Mouse (Mus musculus): ENCODE data around the gene Pfn4. TPM values are rescaled to one million over a fixed set of nuclear protein-coding genes. Genes with fewer than 3 reads are reported as not detected.
"Not testable (repeated sequence)": the region's sequence is repeated elsewhere in the genome, so short reads cannot be mapped to it uniquely, and the experiment has no call there.

Gene Pfn4
- polyA plus RNA-seq, 3 experiments from 2014 or later = not detected

- not testable (repeated sequence) for ATAC-seq
Observed at GRCm38 (mm10) chr12:4788128-4788527, 19.3 kb downstream of the Pfn4 start.

GRCm38 (mm10) chr12:4793718-4794117, 24.9 kb downstream of the Pfn4 start:
- no peak for ATAC-seq

- ATAC-seq = not testable (repeated sequence)
Observed at GRCm38 (mm10) chr12:4797471-4797870, 28.6 kb downstream of the Pfn4 start.

GRCm38 (mm10) chr12:4811036-4811435, 42.2 kb downstream of the Pfn4 start:
- ATAC-seq = no peak

- ATAC-seq = no peak
Observed at GRCm38 (mm10) chr12:4811705-4812104, 42.9 kb downstream of the Pfn4 start.

GRCm38 (mm10) chr12:4813636-4814035, 44.8 kb downstream of the Pfn4 start:
- ATAC-seq = no peak

GRCm38 (mm10) chr12:4816680-4817360, 48.0 kb downstream of the Pfn4 start:
- peak; percentile 26 for ATAC-seq

GRCm38 (mm10) chr12:4817361-4818101, 48.7 kb downstream of the Pfn4 start, which contains the start of gene Sf3b6:
Sf3b6 (plus strand) TSS chr12:4817544.
- ATAC-seq = peak; percentile 99

GRCm38 (mm10) chr12:4827256-4827655, 58.4 kb downstream of the Pfn4 start:
- ATAC-seq = no peak

Other genes starting within 250 kb of the Pfn4 start
- gene Itsn2, start 176.4 kb upstream of the Pfn4 start, polyA plus RNA-seq (2017; shearing (Covaris generic)) = 10 to 100 TPM; 49.8 to 65.3 (median 61.3) TPM
- gene Gm3625, start 176.1 kb upstream of the Pfn4 start, polyA plus RNA-seq (2017; shearing (Covaris generic)) = not detected
- under 1 TPM in 2 of 3 experiments, not detected in 1; 0.15 to 0.31 TPM for gene Fam228a, start 30.6 kb upstream of the Pfn4 start, polyA plus RNA-seq (2017; shearing (Covaris generic))
- under 1 TPM in 1 of 3 experiments, not detected in 2; 0.22 TPM for gene Fam228b, start 245 bp downstream of the Pfn4 start, polyA plus RNA-seq (2017; shearing (Covaris generic))
- gene Sf3b6, start 48.5 kb downstream of the Pfn4 start, polyA plus RNA-seq (2017; shearing (Covaris generic)) = 100 to 1,000 TPM; 215 to 404 (median 344) TPM
- 1 to 10 TPM in 1 of 3 experiments, under 1 TPM in 1, not detected in 1; 0.65 to 1.1 TPM for gene Fkbp1b, start 72.6 kb downstream of the Pfn4 start, polyA plus RNA-seq (2017; shearing (Covaris generic))
- 10 to 100 TPM in 2 of 3 experiments, 1 to 10 TPM in 1; 9.4 to 13.1 (median 12.3) TPM for gene Wdcp, start 74.3 kb downstream of the Pfn4 start, polyA plus RNA-seq (2017; shearing (Covaris generic))
- under 1 TPM; 0.39 to 0.69 (median 0.68) TPM for gene Mfsd2b, start 105.3 kb downstream of the Pfn4 start, polyA plus RNA-seq (2017; shearing (Covaris generic))
- 10 to 100 TPM; 13.3 to 17.3 (median 14.9) TPM for gene Ubxn2a, start 138.7 kb downstream of the Pfn4 start, polyA plus RNA-seq (2017; shearing (Covaris generic))
- gene Atad2b, start 148.3 kb downstream of the Pfn4 start, polyA plus RNA-seq (2017; shearing (Covaris generic)) = 10 to 100 TPM; 10.8 to 18.6 (median 13.7) TPM